Mouse (Mus musculus) T-helper 1 cell (primary cell): ENCODE measurements around the gene Fgfr2.

Source experiments
- in situ Hi-C: fragments of 300-600 bp; cut with MboI, MseI; formaldehyde crosslinking; loops from one replicate; pipeline ENCODE4 v1.15.1; 2025; ENCODE audit warnings: high pct_unique_total_duplicates

The Fgfr2 gene

DNA sequence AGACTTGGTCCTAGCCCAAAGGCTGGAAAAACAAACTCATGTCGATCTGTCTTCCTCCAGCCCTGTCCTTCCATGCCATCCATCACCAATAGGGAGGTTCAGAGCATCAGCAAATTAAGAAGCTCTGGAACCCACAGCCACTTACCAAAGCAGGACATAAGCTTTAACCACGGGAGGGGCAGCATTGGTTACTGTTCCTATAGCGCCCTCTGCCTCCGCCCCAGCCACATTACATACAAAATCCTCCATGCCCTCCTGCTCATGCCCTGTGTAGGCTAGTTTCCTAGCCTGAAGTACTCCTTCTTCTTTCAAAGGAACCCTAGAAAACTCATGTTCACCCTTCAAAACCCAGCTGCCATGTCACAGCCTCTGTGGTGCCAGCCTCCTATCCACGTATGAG, 648.1 kb downstream of the Fgfr2 start:
- in situ Hi-C loops, result no loop called here

DNA sequence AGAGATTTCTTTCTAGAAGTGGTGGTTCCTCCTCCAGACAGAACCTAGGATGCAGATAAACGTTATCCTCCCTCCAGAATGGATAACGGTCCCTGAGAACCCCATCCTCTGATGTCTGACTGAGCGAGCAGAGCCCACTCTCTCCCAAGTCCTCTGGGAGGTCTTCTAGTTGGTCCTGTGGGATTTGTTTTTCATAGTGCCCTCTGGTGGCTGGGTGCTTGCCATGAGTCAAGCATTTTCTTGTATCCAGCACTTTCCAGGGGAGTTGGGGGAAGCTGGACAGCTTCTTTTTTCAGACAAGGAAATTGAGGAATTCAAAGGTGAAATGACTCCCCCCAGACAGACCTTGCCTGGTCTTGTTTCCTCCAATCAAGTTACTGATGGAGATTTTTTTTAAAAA, 651.8 kb downstream of the Fgfr2 start:
- in situ Hi-C loops, result loop anchor here (5.0 kb wide), 1 partner anchor 244 kb away; no protein-coding TSS in a partner anchor

DNA sequence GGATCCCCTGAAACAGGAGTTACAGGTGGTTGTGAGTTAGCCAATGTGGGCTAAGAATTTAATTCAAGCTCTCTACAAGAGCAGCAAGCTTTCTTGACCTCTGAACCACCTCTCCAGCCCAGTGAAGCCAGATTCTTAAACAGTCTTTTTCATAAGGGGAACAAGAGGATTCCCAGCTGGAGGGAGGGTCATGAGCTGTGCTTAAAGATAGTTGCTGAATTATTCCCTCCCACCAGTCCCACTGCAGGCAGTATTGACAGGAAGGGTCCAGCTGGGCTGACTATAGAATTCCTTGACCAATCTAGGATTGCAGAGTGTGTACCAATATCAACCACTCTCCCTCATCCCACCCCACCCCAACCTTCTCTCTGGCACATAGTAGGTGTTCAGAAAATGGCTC, 654.8 kb downstream of the Fgfr2 start:
- in situ Hi-C loops, result no loop called here

DNA sequence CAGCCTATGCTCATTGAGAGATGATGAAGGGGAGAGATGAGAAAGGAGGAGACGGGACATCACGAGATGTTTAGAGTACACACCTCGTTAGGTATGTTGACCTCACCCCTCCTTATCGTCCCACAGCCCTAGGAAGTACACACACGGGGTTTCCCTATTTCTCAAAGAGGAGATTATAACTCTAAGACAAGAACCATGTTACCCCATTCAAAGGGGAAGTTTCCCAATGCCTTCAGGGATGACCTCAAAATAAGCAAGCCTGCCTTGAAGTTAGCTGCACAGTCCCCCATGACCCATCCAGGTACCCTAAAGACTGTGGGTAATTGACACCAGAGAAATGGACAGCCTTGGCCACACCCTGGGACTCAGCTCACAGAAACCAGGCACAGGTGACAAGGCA, 657.3 kb downstream of the Fgfr2 start:
- in situ Hi-C loops, result no loop called here

DNA sequence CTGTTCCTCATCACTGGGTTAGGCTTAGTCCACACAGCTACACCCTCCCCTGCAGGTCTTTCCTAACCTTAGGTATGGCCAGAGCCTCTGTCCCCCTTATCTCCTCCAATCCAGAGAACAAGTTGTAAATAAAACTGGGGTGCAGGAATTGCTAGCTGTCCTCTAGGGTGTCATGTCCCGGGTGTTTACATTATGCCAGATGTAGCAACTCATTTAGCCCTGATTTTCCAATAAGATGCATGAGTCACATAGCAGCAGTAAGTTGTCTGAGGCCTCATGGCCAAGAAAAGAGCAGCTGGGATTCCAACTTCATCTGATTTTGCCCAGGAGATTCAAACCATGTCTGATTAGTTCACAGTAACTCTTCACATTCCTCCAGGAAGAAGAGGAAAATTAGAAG, 658.3 kb downstream of the Fgfr2 start:
- in situ Hi-C loops, result no loop called here

DNA sequence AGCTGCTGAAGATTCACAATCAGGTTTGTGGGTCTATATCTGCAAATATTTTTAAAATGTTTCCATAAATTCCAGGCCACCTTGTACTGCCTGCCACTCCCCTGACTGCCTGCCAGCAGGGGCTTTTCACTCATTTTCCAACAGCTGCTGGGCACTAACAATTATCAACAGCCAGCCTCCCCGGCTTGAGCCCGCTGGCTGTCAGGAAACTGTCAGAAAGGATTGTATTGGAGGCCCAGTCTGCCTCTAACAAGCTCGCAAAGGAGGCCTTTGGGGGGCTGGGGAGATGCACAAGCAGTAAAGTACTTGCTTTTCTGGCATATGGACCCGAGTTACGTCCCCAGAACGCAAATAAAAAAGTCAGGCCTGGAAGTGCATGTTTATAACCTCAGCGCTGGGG, 664.7 kb downstream of the Fgfr2 start:
- in situ Hi-C loops, result no loop called here

DNA sequence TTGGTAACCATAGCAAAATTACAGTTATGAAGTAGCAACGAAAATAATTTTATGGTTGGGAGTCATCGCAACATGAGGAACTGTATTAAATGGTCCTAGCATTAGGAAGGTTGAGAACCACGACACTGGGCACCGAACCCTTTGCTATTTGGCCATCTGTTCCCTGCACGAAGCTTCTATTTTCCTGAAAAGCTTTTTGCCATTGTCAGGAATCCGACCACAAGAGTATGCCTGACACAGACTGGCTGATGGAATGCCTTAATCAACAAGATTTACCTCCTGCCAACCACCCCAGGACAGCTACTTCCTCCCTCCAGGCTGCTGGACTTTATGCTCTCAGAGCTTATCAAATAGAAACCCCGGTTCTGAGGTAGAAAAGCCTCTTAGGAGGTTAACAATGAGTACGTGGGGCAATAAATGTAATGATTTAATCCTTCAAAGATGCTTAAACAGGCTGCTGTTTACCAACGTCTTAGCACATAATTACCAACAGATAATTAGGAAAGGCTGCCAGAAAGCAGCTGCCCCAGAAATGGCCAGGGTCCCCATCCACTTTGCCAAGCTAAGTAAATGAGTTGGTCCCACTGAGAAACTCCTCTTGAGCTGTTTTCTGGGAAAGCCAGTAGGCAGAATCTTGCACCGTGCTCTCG, 668.0 kb downstream of the Fgfr2 start:
- in situ Hi-C loops, result no loop called here

DNA sequence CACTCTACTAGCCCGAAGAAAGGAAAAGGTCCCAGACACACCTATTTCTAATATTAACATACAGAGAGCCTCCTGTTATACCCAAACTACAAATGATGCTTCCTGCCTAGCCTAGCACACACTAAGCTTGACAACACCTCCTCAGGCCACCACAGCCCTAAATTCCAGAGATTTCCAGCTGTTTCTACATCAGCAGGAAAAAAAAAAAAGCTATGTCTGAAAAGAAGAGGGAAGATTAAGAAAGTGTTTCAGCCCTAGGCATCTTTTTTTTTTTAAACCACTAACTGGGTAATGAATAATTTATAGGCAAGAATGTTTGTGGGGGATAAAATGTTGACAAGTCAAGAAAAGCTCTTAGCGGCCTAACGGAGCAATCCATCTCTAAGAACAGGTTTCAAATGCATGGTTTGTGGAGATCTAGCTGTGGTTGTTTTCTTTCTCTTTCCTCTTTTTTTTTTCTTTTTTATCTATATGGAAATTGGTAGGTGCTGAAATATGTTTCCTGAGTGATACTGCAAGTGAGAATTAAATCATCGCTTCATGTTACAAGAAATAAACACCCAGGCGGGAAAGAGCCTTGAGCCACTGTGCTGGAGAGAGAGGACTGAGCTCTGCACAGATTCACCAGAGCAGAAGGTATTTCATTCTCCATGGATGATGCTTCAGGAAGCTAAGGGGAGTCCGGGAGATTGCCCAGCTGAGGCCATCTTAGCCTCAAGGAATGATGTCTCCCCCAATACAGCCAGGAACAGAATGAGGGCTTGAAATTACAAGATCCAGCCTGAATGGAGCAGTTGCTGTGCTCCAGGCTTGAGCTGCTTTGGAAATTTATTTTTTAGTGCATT, 673.0 kb downstream of the Fgfr2 start:
- in situ Hi-C loops, result no loop called here

DNA sequence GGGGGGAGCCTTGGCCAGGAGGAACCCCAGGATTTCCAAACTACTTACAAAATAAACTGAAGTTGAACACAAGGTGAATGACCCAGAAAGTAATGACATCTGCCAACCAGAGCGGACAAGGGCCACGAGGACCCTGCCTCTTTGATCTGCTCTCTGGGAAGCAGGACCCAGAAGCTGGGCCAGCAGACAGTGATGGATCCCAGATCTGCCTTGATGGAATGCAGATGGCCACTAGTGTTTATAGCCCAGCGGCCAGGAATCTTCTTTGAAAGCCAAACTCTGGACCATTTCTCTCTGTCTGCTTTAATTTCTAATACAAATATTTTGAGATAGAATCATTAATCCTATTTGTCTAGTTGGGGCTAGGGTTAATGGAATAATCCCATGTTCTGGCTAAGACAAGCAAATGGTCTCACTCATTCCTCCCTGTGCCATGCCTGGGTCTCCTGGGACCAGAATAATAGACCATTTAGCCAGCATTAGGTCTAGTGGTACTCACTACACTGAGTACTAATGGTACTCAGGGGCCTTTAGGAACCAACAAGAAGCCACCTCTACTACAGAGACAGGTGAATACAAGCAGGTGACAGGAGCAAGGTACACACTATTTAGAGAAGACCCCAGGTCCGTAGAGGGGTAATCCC, 674.5 kb downstream of the Fgfr2 start:
- in situ Hi-C loops, result no loop called here

DNA sequence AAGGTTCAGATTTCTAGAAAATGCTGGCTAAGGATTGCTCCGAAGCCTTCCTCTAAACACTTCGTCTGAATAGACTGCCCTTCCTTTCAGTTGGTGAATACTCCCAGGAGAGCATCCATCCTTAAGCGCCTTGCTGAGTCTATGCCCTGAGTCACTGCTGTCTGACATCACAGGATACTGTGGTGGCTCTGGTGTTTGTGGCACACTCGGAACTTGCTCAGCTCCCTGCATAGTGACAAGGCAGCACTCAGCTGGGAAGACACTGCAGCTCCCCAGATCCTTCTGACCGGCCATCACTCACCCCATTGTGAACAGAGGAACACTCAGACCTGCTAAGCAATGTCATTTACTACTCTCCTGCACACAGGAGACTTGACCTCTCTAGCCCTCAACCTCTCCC, 675.6 kb downstream of the Fgfr2 start:
- in situ Hi-C loops, result no loop called here

DNA sequence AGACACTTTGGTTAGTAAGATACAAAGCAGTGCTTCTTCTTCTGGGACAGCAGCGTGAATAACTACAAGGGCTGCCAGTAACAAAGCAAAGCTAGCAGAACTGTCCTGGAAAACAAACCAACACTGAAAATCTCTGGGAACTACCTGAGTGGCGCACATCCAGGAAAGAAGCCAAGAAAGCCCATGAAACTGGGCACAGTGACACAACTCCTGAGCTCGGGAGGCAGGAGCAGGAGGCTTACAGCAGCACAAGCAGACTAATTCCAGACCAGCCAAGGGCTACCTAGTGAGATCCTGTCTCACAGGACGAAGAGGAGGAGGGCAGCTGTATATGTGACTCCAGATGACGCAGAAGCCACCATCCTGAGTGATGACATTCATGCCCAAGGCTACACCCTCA, 676.3 kb downstream of the Fgfr2 start:
- in situ Hi-C loops, result no loop called here

DNA sequence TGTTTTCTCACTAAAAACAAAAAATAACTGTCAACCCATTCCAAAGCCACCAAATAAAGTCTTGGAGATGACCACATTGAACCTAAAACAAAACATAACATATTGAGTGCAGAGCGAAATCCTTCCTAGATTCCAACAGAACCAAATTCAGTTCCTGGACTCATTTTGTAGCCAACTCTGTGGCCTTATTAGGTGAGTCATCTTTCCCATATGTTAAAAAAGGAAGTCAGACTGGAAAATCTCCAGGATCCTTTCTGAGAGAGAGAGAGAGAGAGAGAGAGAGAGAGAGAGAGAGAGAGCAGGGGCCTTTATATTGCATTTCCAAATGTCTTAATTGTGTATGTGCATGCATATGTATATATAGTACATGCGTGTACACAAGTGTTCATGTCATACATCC, 678.9 kb downstream of the Fgfr2 start:
- in situ Hi-C loops, result loop anchor here (5.0 kb wide), 1 partner anchor 427 kb away; no protein-coding TSS in a partner anchor

DNA sequence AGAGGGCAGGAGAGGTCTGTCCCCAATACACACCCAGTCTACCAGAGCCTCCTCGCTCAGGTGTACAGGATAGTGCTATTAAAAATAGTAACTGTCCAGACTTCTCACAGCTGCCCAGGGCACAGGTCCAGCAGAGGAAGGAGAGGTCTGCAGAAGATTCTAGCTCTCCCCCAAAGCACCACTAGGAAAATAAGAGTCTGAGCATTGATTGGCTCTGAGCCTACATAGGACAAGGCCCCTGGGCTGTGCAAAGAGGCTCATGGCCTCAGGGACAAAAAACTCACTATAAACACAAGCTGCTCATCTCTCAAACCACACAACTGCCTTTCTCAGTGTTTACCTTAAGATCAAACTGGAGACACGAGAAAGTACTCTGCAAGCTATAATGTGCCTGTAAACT, 679.4 kb downstream of the Fgfr2 start:
- in situ Hi-C loops, result loop anchor here (5.0 kb wide), 1 partner anchor 426 kb away; no protein-coding TSS in a partner anchor

DNA sequence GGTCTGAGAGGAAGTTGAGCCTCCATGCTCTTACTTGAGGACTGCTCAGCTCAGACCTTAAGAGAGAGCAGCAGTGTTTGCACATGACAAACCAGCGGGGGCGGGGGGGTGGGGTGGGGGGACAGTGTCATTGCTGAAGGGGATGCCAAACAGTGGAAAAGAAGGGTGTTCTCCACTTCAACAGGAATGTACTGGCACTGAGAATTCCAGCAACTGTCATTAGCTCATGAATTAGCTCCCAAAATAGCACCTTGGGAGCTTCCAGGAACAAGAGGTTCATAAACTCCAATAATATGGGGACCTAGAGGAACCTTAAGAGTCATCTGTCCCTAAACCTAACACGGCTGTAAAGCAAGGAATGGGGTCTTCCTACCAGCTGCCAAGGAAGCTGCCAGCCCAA, 680.0 kb downstream of the Fgfr2 start:
- in situ Hi-C loops, result loop anchor here (5.0 kb wide), 1 partner anchor 426 kb away; no protein-coding TSS in a partner anchor

DNA sequence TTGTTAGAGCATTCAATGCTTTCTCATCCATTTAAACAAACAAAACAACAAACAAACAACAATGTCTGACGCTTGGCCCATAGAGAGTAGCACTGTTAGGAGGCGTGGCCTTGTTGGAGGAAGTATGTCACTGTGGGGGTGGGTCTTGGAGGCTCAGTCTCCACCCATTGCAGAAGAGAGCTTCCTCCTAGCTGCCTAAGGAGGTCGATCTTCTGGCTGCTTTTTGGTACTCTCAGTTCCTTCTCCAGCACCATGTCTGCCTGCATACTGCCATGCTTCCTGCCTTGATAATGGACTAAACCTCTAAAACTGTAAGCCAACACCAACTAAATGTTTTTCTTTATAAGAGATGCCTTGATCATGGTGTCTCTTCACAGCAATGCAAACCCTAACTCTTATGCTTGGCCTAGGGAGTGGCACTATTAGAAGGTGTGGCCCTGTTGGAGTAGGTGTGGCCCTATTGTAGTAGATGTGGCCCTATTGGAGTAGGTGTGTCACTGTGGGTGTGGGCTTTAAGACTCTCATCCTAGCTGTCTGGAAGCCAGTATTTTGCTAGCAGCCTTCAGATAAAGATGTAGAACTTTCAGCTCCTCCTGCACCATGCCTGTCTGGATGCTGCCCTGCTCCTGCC, 680.9 kb downstream of the Fgfr2 start:
- in situ Hi-C loops, result loop anchor here (5.0 kb wide), 1 partner anchor 425 kb away; no protein-coding TSS in a partner anchor

DNA sequence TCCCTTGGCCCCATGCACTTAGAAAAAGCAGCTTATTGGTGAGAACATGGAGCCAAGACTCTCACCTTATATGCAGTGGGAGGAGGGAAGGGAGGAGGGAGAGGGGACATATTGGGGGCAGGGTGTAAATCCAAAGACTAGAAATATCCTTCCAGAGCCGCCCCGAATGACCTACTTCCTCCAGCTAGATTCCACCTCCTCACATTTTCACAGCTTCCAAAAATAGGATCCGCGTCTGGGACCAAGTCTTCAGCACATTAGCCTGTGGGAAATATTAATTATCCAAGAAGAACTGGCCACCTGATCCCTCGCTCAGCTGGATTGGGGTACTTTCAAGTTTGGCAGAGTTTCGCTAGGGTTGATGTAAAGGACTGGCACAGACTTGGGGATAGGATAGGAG, 683.2 kb downstream of the Fgfr2 start:
- in situ Hi-C loops, result loop anchor here (5.0 to 10.0 kb wide), 2 partner anchors 423 to 1175 kb away; no protein-coding TSS in a partner anchor

DNA sequence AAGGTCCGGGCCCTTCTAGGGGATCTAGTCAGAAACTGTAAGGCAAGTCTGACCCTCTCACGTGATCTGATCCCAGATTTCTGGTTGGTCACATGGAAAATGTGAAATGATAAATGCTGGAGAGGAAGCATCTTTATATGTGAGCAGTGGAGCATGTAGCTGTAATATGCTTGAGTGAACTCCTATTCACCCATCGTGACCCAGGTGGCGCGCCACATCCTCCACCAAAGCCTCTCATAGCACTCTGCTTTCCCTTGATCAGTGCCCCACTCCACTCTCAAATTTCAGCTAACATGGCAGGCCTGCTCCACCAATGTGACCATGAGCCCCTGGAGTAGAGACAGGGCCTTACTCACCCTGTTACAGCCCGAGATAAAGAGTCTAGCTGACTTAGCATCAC, 685.1 kb downstream of the Fgfr2 start:
- in situ Hi-C loops, result loop anchor here (10.0 kb wide), 1 partner anchor 1177 kb away; no protein-coding TSS in a partner anchor

DNA sequence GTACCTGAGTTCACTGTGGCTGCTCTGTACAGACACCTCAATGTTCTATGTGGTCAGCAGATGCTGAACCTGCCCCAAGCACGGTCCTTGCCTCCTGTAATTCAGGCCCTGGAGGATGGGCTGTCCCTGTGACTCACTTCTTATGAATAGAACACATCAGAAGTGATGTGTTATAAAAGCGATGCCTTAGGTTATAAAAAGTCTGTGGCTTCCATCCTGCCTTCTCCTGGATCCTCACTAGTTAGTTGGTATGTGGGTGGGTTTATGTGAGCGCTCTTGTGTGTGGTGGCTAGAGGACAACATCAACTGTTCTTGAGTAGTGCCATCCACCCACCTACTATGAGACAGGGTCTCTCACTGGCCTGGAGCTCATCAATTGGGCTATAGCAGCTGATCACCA, 685.7 kb downstream of the Fgfr2 start:
- in situ Hi-C loops, result loop anchor here (10.0 kb wide), 1 partner anchor 1177 kb away; no protein-coding TSS in a partner anchor

DNA sequence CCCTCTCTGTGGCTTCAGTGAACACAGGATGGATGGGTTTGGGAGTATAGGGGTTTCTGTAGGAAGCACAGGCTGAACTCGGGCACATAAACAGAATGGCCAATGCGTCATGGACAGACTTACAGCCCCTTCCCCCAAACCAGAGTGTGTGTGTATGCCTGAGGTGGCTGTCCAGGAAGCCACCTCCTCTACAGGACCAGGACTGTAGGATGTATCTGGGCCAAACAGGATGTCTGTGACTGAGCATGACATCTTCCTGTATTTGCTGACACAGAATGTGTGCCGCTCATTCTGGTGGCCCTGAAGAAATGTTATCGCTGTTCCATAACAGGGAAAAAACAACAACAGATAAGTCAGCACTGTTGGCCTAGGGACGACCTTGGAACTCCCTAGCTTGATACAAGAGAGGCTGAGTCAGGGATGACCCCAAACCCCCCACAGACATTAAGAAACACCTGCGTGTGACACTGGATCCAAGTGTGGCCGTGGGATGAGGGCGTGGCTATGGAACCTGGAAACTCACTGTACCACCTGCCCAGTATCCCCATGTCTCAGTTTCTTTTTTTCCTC, 687.6 kb downstream of the Fgfr2 start:
- in situ Hi-C loops, result loop anchor here (10.0 kb wide), 1 partner anchor 1179 kb away; no protein-coding TSS in a partner anchor

DNA sequence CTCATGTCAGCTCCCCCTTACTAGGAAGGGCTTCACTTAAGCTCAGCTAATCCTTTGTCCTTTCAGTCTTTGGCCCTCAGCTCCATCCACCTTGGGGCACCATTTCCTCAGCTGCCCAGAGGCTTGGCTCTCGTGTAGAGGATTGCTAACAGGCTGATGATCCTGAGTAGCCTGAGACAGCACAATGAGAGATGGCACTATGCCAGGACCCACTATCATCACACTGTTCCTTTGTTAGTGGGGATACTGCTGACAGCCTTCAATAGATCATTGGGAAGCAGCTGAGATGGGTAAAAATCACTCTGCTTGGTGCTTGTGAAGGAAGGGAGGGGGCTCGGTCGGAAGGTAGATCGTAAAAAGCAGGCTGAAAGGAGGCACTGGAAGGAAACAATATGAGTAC, 693.8 kb downstream of the Fgfr2 start:
- in situ Hi-C loops, result no loop called here

DNA sequence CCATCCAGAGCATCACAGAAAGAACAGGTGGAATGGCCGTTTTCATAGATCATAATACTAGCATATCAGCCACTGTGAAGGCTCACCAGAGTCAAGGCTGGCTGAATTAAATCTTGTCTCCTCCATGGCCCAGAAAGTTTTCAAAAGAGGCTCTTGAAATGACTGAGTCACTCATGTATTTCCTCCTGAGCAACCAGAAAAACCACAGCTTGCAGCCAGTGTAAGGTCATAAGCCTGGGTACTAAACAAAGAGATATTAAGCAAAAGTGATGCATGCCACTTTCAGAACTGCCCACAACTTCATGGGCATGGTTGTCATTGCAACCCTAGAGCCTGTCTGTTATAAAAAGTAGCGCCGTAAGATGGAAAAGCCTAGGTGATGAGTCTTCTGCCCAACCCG, 694.8 kb downstream of the Fgfr2 start:
- in situ Hi-C loops, result no loop called here
